Mouse (Mus musculus): ENCODE data around the gene Adgrv1. TPM values are rescaled to one million over a fixed set of nuclear protein-coding genes. Genes with fewer than 3 reads are reported as not detected.

Adgrv1 gene
- total RNA-seq, 1 experiment from 2014 or later, result 0.38 TPM

GRCm38 (mm10) chr13:81358365-81358764 lies 274.6 kb downstream of the Adgrv1 start:
- no peak for ATAC-seq (replicated peaks; ENCODE audit: insufficient number of reproducible peaks, low FRiP score, low TSS enrichment, poor library complexity, severe bottlenecking)

DNA sequence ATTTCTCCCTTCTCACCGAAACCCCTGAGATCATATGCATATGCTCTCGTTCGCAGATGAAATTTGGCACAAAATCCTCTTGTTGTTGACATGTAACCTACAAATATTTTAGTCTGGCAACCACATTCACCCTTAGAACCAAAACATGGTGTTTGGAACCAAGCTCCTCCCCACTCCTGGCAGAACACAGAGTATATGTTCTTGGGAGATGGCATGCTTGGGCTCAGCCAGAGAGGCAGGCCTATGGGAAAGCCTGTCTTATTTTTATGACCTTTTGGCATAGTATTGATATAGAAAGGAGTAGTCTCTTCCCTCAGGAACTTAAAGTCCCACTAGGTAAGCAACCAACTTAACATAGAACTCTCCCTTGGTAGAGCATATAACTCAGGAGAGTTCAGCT lies 275.7 kb downstream of the Adgrv1 start:
- ATAC-seq (replicated peaks; ENCODE audit: insufficient number of reproducible peaks, low FRiP score, low TSS enrichment, poor library complexity, severe bottlenecking), result no peak

DNA sequence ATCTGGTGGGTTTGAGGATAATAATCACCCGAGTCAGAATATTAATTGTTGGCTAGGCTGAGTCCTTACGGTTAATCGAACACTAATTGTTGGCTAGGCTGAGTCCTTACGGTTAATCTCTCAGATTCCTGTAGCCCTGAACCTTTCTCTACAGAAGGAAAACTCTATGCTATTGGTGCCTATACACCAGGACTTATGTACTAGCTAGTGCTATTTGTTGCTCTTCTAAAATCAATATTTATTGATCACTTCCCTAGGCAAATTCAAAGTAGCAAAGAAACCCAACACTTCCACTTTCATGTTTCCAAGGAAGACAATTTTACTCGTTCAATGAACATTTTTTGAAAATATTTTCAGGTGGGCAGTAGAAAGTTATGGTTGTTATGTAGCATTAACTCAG lies 278.4 kb downstream of the Adgrv1 start:
- ATAC-seq (replicated peaks; ENCODE audit: insufficient number of reproducible peaks, low FRiP score, low TSS enrichment, poor library complexity, severe bottlenecking), result no peak

GRCm38 (mm10) chr13:81352296-81352695 lies 280.7 kb downstream of the Adgrv1 start:
- peak; percentile 80 for ATAC-seq (replicated peaks; ENCODE audit: insufficient number of reproducible peaks, low FRiP score, low TSS enrichment, poor library complexity, severe bottlenecking)

GRCm38 (mm10) chr13:81351462-81352155 lies 281.3 kb downstream of the Adgrv1 start:
- ATAC-seq (replicated peaks; ENCODE audit: insufficient number of reproducible peaks, low FRiP score, low TSS enrichment, poor library complexity, severe bottlenecking), result peak; percentile 67

DNA sequence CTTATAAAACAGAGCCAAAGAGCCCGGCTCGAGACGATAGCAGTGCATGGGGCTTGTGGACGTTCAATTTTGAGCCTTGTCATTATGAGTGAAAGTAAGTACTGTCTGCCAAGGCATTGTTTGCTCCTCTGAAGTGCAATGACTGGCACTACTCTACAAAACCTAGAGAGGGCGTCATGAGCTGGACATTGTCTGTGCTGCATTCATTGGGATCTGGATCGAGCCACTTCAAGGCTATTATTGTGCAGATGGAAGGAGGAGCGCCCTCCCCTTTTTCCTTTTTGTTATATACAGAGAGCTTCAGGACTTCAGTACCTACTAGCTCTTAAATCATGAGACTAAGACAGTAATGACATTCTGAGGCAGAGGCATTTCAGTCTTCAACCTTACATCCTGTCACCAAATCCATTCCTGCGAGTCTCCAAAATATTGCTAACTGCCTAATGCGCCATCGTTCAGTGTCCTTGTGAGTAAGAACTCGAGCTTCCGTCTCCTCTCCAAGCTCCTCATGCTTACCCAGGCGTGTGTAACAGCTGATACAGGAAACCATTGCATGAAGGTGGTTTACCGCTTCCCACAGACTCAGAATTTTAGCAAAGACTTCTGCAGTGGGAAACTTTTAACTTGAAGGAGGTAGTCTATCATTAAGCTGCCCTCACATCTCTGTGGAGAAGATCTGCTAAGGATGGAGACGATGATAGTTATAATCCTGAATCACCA lies 285.5 kb downstream of the Adgrv1 start:
- ATAC-seq (replicated peaks; ENCODE audit: insufficient number of reproducible peaks, low FRiP score, low TSS enrichment, poor library complexity, severe bottlenecking), result no peak

GRCm38 (mm10) chr13:81342987-81343596 lies 289.9 kb downstream of the Adgrv1 start:
- no peak for ATAC-seq (replicated peaks; ENCODE audit: insufficient number of reproducible peaks, low FRiP score, low TSS enrichment, poor library complexity, severe bottlenecking)

GRCm38 (mm10) chr13:81335241-81335640 lies 297.7 kb downstream of the Adgrv1 start:
- no peak for ATAC-seq (replicated peaks; ENCODE audit: insufficient number of reproducible peaks, low FRiP score, low TSS enrichment, poor library complexity, severe bottlenecking)

GRCm38 (mm10) chr13:81332018-81332417 lies 300.9 kb downstream of the Adgrv1 start:
- ATAC-seq (replicated peaks; ENCODE audit: insufficient number of reproducible peaks, low FRiP score, low TSS enrichment, poor library complexity, severe bottlenecking), result no peak

DNA sequence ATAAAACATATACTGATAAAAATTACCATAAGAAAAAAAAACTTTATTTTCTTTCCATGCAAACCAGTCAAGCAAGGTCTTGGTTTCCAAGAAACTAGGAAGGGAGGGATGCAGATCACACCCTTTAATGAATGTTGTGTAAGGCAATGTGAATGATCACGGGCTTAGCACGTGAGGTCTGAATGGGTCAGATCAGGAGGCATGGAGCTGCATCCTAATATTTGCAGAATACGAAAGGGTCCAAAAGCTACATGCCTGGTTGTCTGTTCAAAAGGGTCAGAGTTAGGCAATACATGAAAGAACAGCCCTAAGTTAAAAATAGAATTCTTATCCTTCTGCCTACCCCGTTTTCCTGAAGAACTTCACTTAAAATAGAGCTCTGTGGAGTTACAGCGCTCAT lies 303.2 kb downstream of the Adgrv1 start:
- no peak for ATAC-seq (replicated peaks; ENCODE audit: insufficient number of reproducible peaks, low FRiP score, low TSS enrichment, poor library complexity, severe bottlenecking)

DNA sequence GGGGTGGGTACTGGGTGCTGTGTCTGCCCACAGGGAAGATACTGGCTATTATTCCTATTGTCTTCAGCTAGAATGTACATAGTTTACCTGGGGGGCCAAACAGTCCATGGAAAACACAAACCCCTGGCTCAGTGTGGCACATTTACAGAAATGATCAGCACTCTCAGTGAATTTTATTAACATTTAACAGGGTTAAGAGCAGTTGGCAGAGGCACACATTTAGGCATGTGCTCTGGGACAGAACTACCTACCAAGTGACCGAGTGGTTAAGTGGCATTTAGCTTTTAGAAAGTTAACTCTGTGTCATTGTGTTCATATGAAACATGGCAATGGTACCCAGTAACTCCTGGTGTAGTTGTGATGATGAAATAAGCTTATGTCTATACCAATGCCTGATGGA lies 304.8 kb downstream of the Adgrv1 start:
- ATAC-seq (replicated peaks; ENCODE audit: insufficient number of reproducible peaks, low FRiP score, low TSS enrichment, poor library complexity, severe bottlenecking), result no peak

GRCm38 (mm10) chr13:81325606-81326215 lies 307.2 kb downstream of the Adgrv1 start:
- no peak for ATAC-seq (replicated peaks; ENCODE audit: insufficient number of reproducible peaks, low FRiP score, low TSS enrichment, poor library complexity, severe bottlenecking)

GRCm38 (mm10) chr13:81323546-81324316 lies 309.2 kb downstream of the Adgrv1 start:
- no peak for ATAC-seq (replicated peaks; ENCODE audit: insufficient number of reproducible peaks, low FRiP score, low TSS enrichment, poor library complexity, severe bottlenecking)

- ATAC-seq (replicated peaks; ENCODE audit: insufficient number of reproducible peaks, low FRiP score, low TSS enrichment, poor library complexity, severe bottlenecking), result no peak
Observed at GRCm38 (mm10) chr13:81316581-81316980, 316.4 kb downstream of the Adgrv1 start.

GRCm38 (mm10) chr13:81314306-81315120 lies 318.4 kb downstream of the Adgrv1 start:
- ATAC-seq (replicated peaks; ENCODE audit: insufficient number of reproducible peaks, low FRiP score, low TSS enrichment, poor library complexity, severe bottlenecking), result no peak

DNA sequence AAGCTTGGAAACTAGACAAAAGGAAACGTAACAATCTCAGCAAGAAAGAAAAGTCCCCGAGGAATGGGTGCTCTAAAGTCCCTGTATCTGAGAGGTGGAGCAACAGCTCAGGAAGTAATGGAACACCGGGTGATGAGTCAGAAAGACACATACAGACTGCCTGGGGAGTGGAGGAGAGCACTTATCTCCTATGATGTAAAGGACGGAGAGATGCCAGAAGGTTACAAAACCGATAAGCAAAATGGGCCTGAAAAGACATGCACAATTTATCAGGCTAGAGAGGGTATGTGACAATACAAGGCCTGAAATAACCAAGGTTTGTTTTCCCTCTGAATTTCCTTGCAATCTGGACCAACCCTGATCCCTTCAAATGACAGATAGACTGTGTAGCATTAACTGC lies 320.8 kb downstream of the Adgrv1 start:
- no peak for ATAC-seq (replicated peaks; ENCODE audit: insufficient number of reproducible peaks, low FRiP score, low TSS enrichment, poor library complexity, severe bottlenecking)

DNA sequence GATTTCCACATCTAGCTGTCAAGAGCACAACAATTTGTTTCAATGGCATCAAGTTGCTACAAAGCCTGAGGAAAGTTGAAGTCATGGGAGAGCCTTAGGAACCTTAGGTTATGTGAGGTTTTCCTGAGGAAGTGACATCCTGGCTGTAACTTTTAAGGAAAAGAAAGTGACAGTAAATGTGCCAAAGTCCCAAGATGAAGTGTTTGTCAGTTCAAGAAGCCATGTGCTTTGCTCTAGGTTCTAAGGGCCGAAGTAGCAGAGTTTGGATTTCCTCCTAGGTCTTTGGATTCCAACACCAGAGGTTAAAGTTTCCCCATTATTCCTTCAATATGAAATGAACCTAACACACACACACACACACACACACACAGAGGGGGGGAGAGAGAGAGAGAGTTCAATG lies 332.1 kb downstream of the Adgrv1 start:
- ATAC-seq (replicated peaks; ENCODE audit: insufficient number of reproducible peaks, low FRiP score, low TSS enrichment, poor library complexity, severe bottlenecking), result no peak

DNA sequence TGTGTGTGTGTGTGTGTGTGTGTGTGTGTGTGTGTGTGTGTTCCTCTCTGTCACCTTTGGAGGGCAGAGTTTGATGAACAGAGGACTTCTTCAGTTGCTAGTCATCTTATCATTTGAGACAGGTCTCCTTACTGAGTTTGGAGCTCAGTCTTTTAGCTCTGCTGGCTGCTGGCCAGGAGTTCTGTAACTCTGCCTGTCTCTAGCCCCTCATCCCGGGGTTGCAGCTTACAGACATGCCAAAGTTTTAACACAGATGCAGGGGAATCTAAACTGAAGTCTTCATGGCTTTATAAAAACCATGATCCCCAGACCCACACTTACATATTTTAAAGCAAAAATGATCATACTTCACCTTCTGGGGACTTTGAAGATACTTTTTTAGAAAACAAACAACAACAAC lies 338.8 kb downstream of the Adgrv1 start:
- ATAC-seq (replicated peaks; ENCODE audit: insufficient number of reproducible peaks, low FRiP score, low TSS enrichment, poor library complexity, severe bottlenecking), result no peak
